Mouse (Mus musculus) kidney, adult 9 months (tissue): ENCODE results near the gene Resf1.
"Not testable (repeated sequence)": the region's sequence is repeated elsewhere in the genome, so short reads cannot be mapped to it uniquely, and the experiment has no call there.

ENCODE experiments used
- DNase-seq: peaks from one replicate; pipeline ENCODE4 v3.0.0; 2022

The Resf1 gene

GRCm38 (mm10) chr6:149348211-149348610 is 39.0 kb downstream of the Resf1 start:
- not testable (repeated sequence) for DNase-seq

GRCm38 (mm10) chr6:149354826-149355495 is 45.7 kb downstream of the Resf1 start:
- DNase-seq, result no peak

- not testable (repeated sequence) for DNase-seq
Measured at GRCm38 (mm10) chr6:149355799-149356198, 46.6 kb downstream of the Resf1 start.

- no peak for DNase-seq
Measured at GRCm38 (mm10) chr6:149357155-149357554, 47.9 kb downstream of the Resf1 start.

- not testable (repeated sequence) for DNase-seq
Measured at GRCm38 (mm10) chr6:149362533-149362932, 53.3 kb downstream of the Resf1 start.

GRCm38 (mm10) chr6:149365975-149366374 is 56.8 kb downstream of the Resf1 start:
- not testable (repeated sequence) for DNase-seq

GRCm38 (mm10) chr6:149366403-149366802 is 57.2 kb downstream of the Resf1 start:
- DNase-seq, result no peak

- peak; percentile 92 for DNase-seq
Measured at GRCm38 (mm10) chr6:149374986-149375457, 65.8 kb downstream of the Resf1 start.

GRCm38 (mm10) chr6:149383531-149383930 is 74.3 kb downstream of the Resf1 start:
- DNase-seq, result peak; percentile 25
